ENCODE assay signal across 21 mouse cellular contexts in genomic region chr14:101566717-101567116, GRCm38 (mm10).
DNase-seq lines count a peak whose midpoint lies in the region; ATAC-seq lines count a peak whose summit lies in the region.
"Had no signal": no experiment of that assay in that cellular context is flagged by ENCODE, and none has a peak within 500 bp of the region (broad histone marks: within the 10 kb centered on the region; RNA-seq: fewer than 3 reads in every experiment).

No protein-coding gene starts in this region.

- peak; percentile 97 for ATAC-seq in frontal cortex, adult (ENCODE audit: low TSS enrichment)
- ATAC-seq: activated CD4-positive, CD25-positive, alpha-beta regulatory T cell, adult 4 months; CD4-positive, CD25-positive, alpha-beta regulatory T cell, adult 4 months; forebrain, embryonic 13.5 days; forebrain, embryonic 15.5 days; forebrain, postnatal 0 days; Patski had no signal

- DNase-seq in frontal cortex, postnatal 36 days (ENCODE audit: low spot score in 2 of 2) = no peak
- DNase-seq in right cerebral cortex, adult 18-20 months = peak; percentile 13
- DNase-seq in right cerebral cortex, postnatal 4 days = no peak
- peak; percentile 61 for DNase-seq in brain, adult 2 months (ENCODE audit: low read depth, low spot score)
- DNase-seq in left cerebral cortex, adult 11 months (ENCODE audit: low spot score) = no peak
- no peak for DNase-seq in kidney, postnatal 10 days
- DNase-seq: adrenal gland, adult 8-10 months; adrenal gland, postnatal 14 days; adrenal gland, postnatal 36 days; cerebellum, adult 11 months; cerebellum, adult 18-20 months; cerebellum, adult 8-10 months; cerebellum, postnatal 10 days; cerebellum, postnatal 25 days; forebrain, postnatal 0 days had no signal

Comparison
In these comparisons a context has a peak if more than half of its experiments do, and no peak if none do; other contexts are left out.
1. DNase-seq: peak in right cerebral cortex, adult 18-20 months (single experiment) and brain, adult 2 months (single experiment); none in frontal cortex, postnatal 36 days (0 of 2), right cerebral cortex, postnatal 4 days (single experiment), left cerebral cortex, adult 11 months (single experiment) and kidney, postnatal 10 days (single experiment).